Mouse (Mus musculus) MEL (cell line): Measurements from ENCODE around the gene Akap11. TPM values are rescaled to one million over a fixed set of nuclear protein-coding genes. Genes with fewer than 3 reads are reported as not detected.

Source experiments
- DNase-seq: peaks from one replicate; pipeline ENCODE4 v3.0.0; 2011; ENCODE audit warnings: low read depth, low spot score
- H3K27ac ChIP-seq: 2 replicates; pipeline ENCODE4 v1.5.1; 2012; ENCODE audit warnings: low read depth, mild to moderate bottlenecking, control low read depth, low read length, moderate library complexity; ENCODE audit not compliant: control insufficient read depth
- H3K27me3 ChIP-seq, 2 experiments: fragments of 150-350 bp in 1 of 2; sonication (generic) in 1 of 2; 2 replicates each; pipeline ENCODE4 v1.6.1; 2012; ENCODE audit warnings: low read length in 2 of 2, mild to moderate bottlenecking in 2 of 2, improper control_type of control experiment in 1 of 2, moderate library complexity in 1 of 2; ENCODE audit not compliant: insufficient read depth in 2 of 2, control insufficient read depth in 1 of 2
- H3K36me3 ChIP-seq, 2 experiments: 2 replicates each; pipeline ENCODE4 v1.6.1; 2012 to 2014; ENCODE audit warnings: low read length in 2 of 2, improper control_type of control experiment in 1 of 2, inconsistent platforms in 1 of 2, mild to moderate bottlenecking in 1 of 2; ENCODE audit not compliant: insufficient read depth in 2 of 2, control insufficient read depth in 1 of 2
- H3K4me1 ChIP-seq, 2 experiments: fragments of 150-350 bp in 1 of 2; sonication (generic) in 1 of 2; 2 replicates each; pipeline ENCODE4 v1.6.1; 2012; ENCODE audit warnings: low read length in 2 of 2, improper control_type of control experiment in 1 of 2, mild to moderate bottlenecking in 1 of 2; ENCODE audit not compliant: insufficient read depth in 2 of 2, control insufficient read depth in 1 of 2
- H3K4me3 ChIP-seq, 2 experiments: fragments of 150-350 bp in 1 of 2; sonication (generic) in 1 of 2; 2 replicates each; pipeline ENCODE4 v1.5.1; 2012; ENCODE audit warnings: low read depth in 2 of 2, low read length in 2 of 2, mild to moderate bottlenecking in 2 of 2, moderate library complexity in 2 of 2, control low read depth in 1 of 2, improper control_type of control experiment in 1 of 2; ENCODE audit not compliant: control insufficient read depth in 1 of 2, insufficient read depth in 1 of 2
- H3K79me2 ChIP-seq: 2 replicates; pipeline ENCODE4 v1.6.1; 2012; ENCODE audit warnings: mild to moderate bottlenecking, low read length, moderate library complexity; ENCODE audit not compliant: control insufficient read depth, poor library complexity, insufficient read depth
- H3K9ac ChIP-seq: 2 replicates; pipeline ENCODE4 v1.6.1; 2012; ENCODE audit warnings: low read depth, mild to moderate bottlenecking, control low read depth, low read length, moderate library complexity; ENCODE audit not compliant: control insufficient read depth, poor library complexity, severe bottlenecking
- H3K9me3 ChIP-seq: fragments of 150-350 bp; sonication (generic); replicated peaks from 2 replicates; pipeline ENCODE4 v1.6.1; 2012; ENCODE audit warnings: mild to moderate bottlenecking, low read length, improper control_type of control experiment, moderate library complexity; ENCODE audit not compliant: insufficient read depth
- BHLHE40 ChIP-seq: IDR thresholded peaks from 2 replicates; pipeline ENCODE4 v1.6.1; 2012; ENCODE audit warnings: low read depth, mild to moderate bottlenecking, inconsistent platforms, low read length, improper control_type of control experiment, borderline replicate concordance
- CHD1 ChIP-seq: IDR thresholded peaks from 2 replicates; pipeline ENCODE4 v1.6.1; 2012; ENCODE audit warnings: low read depth, mild to moderate bottlenecking, inconsistent platforms, low read length, improper control_type of control experiment
- CHD2 ChIP-seq: IDR thresholded peaks from 2 replicates; pipeline ENCODE4 v1.6.1; 2011; ENCODE audit warnings: low read length, improper control_type of control experiment
- CTCF ChIP-seq, 3 experiments: IDR thresholded peaks in 2 of 3; conservative IDR thresholded peaks in 1 of 3; 2 replicates each; pipeline ENCODE4 v1.5.1; 2011 to 2012; ENCODE audit warnings: low read length in 3 of 3, low read depth in 2 of 3, mild to moderate bottlenecking in 2 of 3, improper control_type of control experiment in 1 of 3, inconsistent platforms in 1 of 3, mixed read lengths in 1 of 3, moderate library complexity in 1 of 3; ENCODE audit not compliant: control insufficient read depth in 1 of 3, insufficient read depth in 1 of 3, poor library complexity in 1 of 3, severe bottlenecking in 1 of 3
- JUND ChIP-seq: IDR thresholded peaks from 2 replicates; pipeline ENCODE4 v1.6.1; 2011; ENCODE audit warnings: low read depth, mild to moderate bottlenecking, improper control_type of control experiment, low read length
- MAFK ChIP-seq: IDR thresholded peaks from 2 replicates; pipeline ENCODE4 v1.6.1; 2011; ENCODE audit warnings: low read depth, mild to moderate bottlenecking, low read length, improper control_type of control experiment, borderline replicate concordance
- MAZ ChIP-seq: IDR thresholded peaks from 2 replicates; pipeline ENCODE4 v1.6.1; 2012; ENCODE audit warnings: low read depth, mild to moderate bottlenecking, inconsistent platforms, low read length, improper control_type of control experiment
- MEF2A ChIP-seq: IDR thresholded peaks from 2 replicates; pipeline ENCODE4 v1.6.1; 2014; ENCODE audit warnings: low read depth, mild to moderate bottlenecking, inconsistent platforms, low read length, improper control_type of control experiment; ENCODE audit not compliant: poor library complexity, insufficient replicate concordance, severe bottlenecking; ENCODE audit errors: extremely low read depth
- NRF1 ChIP-seq: IDR thresholded peaks from 2 replicates; pipeline ENCODE4 v1.6.1; 2014; ENCODE audit warnings: low read depth, mild to moderate bottlenecking, inconsistent platforms, low read length, improper control_type of control experiment, moderate library complexity; ENCODE audit not compliant: poor library complexity, insufficient read depth, severe bottlenecking
- SIN3A ChIP-seq: IDR thresholded peaks from 2 replicates; pipeline ENCODE4 v1.6.1; 2012; ENCODE audit warnings: low read length, improper control_type of control experiment, inconsistent platforms
- USF1 ChIP-seq: IDR thresholded peaks from 2 replicates; pipeline ENCODE4 v1.6.1; 2014; ENCODE audit warnings: low read depth, mild to moderate bottlenecking, inconsistent platforms, low read length, improper control_type of control experiment, moderate library complexity
- ZMIZ1 ChIP-seq: IDR thresholded peaks from 2 replicates; pipeline ENCODE4 v1.6.1; 2012; ENCODE audit warnings: low read depth, mild to moderate bottlenecking, inconsistent platforms, low read length, improper control_type of control experiment, moderate library complexity
- polyA plus RNA-seq, 2 experiments: library from polyadenylated mRNA; stranded (reverse) in 1 of 2; unstranded in 1 of 2; fragments of >175 nt in 1 of 2; fragments of >200 nt in 1 of 2; gene quantifications; 2 replicates each; pipeline versions ENCODE4 v1.2.1 to v1.2.4; 2012; ENCODE audit warnings: low replicate concordance in 2 of 2, low read depth in 1 of 2; ENCODE audit not compliant: insufficient read length in 2 of 2, insufficient read depth in 1 of 2, missing spikeins in 1 of 2
- total RNA-seq: library from RNA; depleted of rRNA; stranded (reverse); fragments of 300-350 nt; gene quantifications from 2 replicates; pipeline ENCODE4 v1.2.3, GENCODE M21; 2012; rRNA removed

The Akap11 gene
- total and polyA plus RNA-seq, 3 experiments, result 13.0 to 25.4 (median 17.1) TPM

DNA sequence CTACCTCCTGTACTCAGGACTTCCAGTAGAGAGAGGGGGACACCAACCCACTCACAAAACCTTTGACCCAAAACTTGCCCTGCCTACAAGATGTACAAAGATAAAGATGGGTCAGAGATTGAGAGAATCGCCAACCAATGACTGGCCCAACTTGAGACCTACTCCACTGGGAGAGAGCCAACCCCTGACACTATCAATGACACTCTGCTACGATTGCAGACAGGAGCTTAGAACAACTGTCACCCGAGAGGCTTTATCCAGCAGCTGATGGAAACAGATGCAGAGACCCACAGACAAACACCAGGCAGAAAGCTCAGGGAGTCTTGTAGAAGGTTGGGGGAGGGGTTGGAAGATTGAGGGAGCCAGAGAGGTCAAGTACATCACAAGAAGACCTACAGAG, 89.1 kb downstream of the Akap11 start:
- H3K27me3 ChIP-seq, result no peaks in the 10 kb centered on the region
- H3K4me1 ChIP-seq, result no peaks in the 10 kb centered on the region
- H3K9ac ChIP-seq, result no peak overlapping the region
- no peak for DNase-seq
- no peaks in the 10 kb centered on the region for H3K36me3 ChIP-seq
- no peaks in the 10 kb centered on the region for H3K9me3 ChIP-seq
- H3K4me3 ChIP-seq, result no peak overlapping the region
- TF ChIP-seq CHD2 (no peak), MEF2A (no peak), JUND (no peak), CHD1 (no peak), ZMIZ1 (no peak), MAFK (no peak), MAZ (no peak), CTCF (IDR thresholded peaks at IDR 0.05 in 2 of 3, conservative IDR thresholded peaks at IDR 0.05 in 1 of 3; ENCODE audit: control insufficient read depth in 1 of 3, insufficient read depth in 1 of 3, low read depth in 2 of 3, low read length in 3 of 3, poor library complexity in 1 of 3, severe bottlenecking in 1 of 3) (no peak), NRF1 (no peak), SIN3A (no peak), USF1 (no peak), BHLHE40 (no peak)
- TF ChIP-seq, all 39 proteins: peak for 0
- no peaks in the 10 kb centered on the region for H3K79me2 ChIP-seq
- no peak overlapping the region for H3K27ac ChIP-seq

Other genes with a start within 250 kb of the Akap11 start
- gene Tnfsf11, start 228.8 kb downstream of the Akap11 start, total RNA-seq, result not detected in 2 replicates
- gene Tnfsf11, start 228.8 kb downstream of the Akap11 start, polyA plus RNA-seq, result not detected
- under 0.01 TPM in 1 of 2 replicates, not detected in the other for gene Dgkh, start 196.0 kb upstream of the Akap11 start, total RNA-seq
- gene Dgkh, start 196.0 kb upstream of the Akap11 start, polyA plus RNA-seq, result not detected